Mouse (Mus musculus): ENCODE data around the gene A3galt2.

Gene A3galt2

GRCm38 (mm10) chr4:128801675-128802465, 46.7 kb downstream of the A3galt2 start:
- no peak for DNase-seq

GRCm38 (mm10) chr4:128803569-128803968, 48.4 kb downstream of the A3galt2 start:
- no peak for DNase-seq

GRCm38 (mm10) chr4:128804426-128805149, 49.4 kb downstream of the A3galt2 start:
- no peak for DNase-seq

- DNase-seq, result no peak
These were observed 50.2 kb downstream of the A3galt2 start for GRCm38 (mm10) chr4:128805150-128806042.

- DNase-seq, result peak; percentile 97
These were observed 51.1 kb downstream of the A3galt2 start, which contains the start of gene Zfp362 for GRCm38 (mm10) chr4:128806043-128806826. TSS of gene Zfp362 (minus strand) at chr4:128806045.

- DNase-seq, result peak; percentile 98
These were observed 51.6 kb downstream of the A3galt2 start for GRCm38 (mm10) chr4:128806827-128807179.

GRCm38 (mm10) chr4:128811382-128812056, 56.4 kb downstream of the A3galt2 start:
- peak; percentile 99 for DNase-seq

- no peak for DNase-seq
These were observed 61.8 kb downstream of the A3galt2 start for GRCm38 (mm10) chr4:128817011-128817410.

Measured in heart, adult 11 months (tissue).